Mouse (Mus musculus): ENCODE data around the gene Camta1. TPM values are rescaled to one million over a fixed set of nuclear protein-coding genes. Genes with fewer than 3 reads are reported as not detected.
A peak's percentile ranks its signal among the peaks of the same experiment; 100 is the strongest.

The Camta1 gene
- polyA plus RNA-seq, 1 experiment from 2014 or later, result 83.5 TPM

DNA sequence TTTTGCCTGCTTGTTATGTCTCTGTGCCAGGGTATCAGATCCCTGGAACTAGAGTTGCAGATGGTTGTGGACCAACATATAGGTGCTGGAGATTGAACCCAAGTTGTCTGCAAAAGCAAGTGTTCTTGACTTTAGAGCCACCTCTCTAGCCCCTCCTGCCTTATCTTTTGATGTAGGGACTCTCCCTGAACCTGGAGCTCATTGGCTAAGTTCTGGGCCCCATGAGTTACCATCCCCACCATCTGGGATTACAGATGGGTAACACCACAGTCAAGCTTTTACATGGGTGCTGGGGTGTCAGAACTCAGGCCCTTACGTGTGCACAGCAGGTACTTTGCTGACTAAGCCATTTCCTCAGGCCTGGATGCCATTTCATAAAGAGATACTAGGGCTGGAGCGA lies 150.3 kb downstream of the Camta1 start:
- Histone ChIP-seq H3K9me3 (ENCODE audit: low read length) (no peaks in the 10 kb centered on the region), H3K4me3 (ENCODE audit: low read length) (no peak overlapping the region), H3K27ac (ENCODE audit: low read length) (no peak overlapping the region), H3K36me3 (ENCODE audit: insufficient read depth, low read length) (no peaks in the 10 kb centered on the region), H3K9ac (replicated peaks; ENCODE audit: low read length) (no peak overlapping the region), H3K4me2 (replicated peaks; ENCODE audit: low read depth, low read length) (no peak overlapping the region), H3K27me3 (ENCODE audit: insufficient read depth, low read length) (no peaks in the 10 kb centered on the region), H3K4me1 (ENCODE audit: insufficient read depth, low read length) (no peaks in the 10 kb centered on the region)
- 87% methylated on average over 2 of the region's 2 CpGs for WGBS
- ATAC-seq (ENCODE audit: low FRiP score, low TSS enrichment), result no peak

DNA sequence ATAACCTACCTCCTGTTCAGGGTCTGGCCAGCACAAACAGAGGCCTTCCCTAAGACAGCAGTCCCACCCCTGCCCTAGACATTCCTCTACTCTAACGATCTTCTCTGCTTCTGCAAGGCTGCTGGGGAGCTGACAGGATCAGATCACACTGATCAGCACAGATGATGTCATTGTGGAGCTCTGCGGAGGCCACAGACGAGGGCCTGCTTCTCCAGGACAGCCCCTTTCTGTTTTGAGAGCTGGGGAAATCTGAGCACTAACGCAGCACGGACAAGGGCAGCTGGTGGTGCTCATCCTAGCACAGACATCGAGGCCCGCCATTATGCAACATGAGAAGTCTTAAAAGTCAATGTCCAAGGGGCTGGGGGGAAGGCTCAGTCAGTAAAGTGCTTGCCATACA lies 151.2 kb downstream of the Camta1 start:
- Histone ChIP-seq H3K27ac (ENCODE audit: low read length) (no peak overlapping the region), H3K36me3 (ENCODE audit: insufficient read depth, low read length) (no peaks in the 10 kb centered on the region), H3K27me3 (ENCODE audit: insufficient read depth, low read length) (no peaks in the 10 kb centered on the region), H3K9me3 (ENCODE audit: low read length) (no peaks in the 10 kb centered on the region), H3K4me2 (replicated peaks; ENCODE audit: low read depth, low read length) (no peak overlapping the region), H3K9ac (replicated peaks; ENCODE audit: low read length) (no peak overlapping the region), H3K4me3 (ENCODE audit: low read length) (no peak overlapping the region), H3K4me1 (ENCODE audit: insufficient read depth, low read length) (no peaks in the 10 kb centered on the region)
- 17% methylated on average over 7 of the region's 7 CpGs for WGBS
- peak; percentile 64; the same call in 1 of the 2 replicates for ATAC-seq (ENCODE audit: low FRiP score, low TSS enrichment)

DNA sequence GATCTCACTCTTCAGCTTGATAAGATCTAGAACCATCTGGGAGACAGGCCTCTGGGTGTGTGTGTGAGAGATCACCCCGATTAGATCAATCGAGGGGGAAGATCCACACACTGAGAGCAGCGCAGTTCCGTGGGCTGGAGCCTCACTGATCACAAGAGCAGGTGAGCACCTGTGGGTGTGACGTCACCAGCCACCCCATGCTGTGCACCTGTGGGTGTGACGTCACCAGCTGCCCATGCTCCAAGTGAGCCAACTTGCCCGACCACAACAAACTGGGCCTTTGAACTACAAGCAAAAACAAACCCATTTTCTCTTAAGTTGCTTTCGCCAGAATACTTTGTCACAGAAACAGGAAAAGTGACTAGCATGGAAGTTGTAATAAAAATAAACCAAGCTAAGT lies 152.4 kb downstream of the Camta1 start:
- Histone ChIP-seq H3K4me2 (replicated peaks; ENCODE audit: low read depth, low read length) (no peak overlapping the region), H3K4me3 (ENCODE audit: low read length) (no peak overlapping the region), H3K27ac (ENCODE audit: low read length) (no peak overlapping the region), H3K4me1 (ENCODE audit: insufficient read depth, low read length) (no peaks in the 10 kb centered on the region), H3K9me3 (ENCODE audit: low read length) (no peaks in the 10 kb centered on the region), H3K9ac (replicated peaks; ENCODE audit: low read length) (no peak overlapping the region), H3K36me3 (ENCODE audit: insufficient read depth, low read length) (no peaks in the 10 kb centered on the region), H3K27me3 (ENCODE audit: insufficient read depth, low read length) (no peaks in the 10 kb centered on the region)
- no peak for ATAC-seq (ENCODE audit: low FRiP score, low TSS enrichment)
- WGBS, result 81% methylated on average over 8 of the region's 8 CpGs

DNA sequence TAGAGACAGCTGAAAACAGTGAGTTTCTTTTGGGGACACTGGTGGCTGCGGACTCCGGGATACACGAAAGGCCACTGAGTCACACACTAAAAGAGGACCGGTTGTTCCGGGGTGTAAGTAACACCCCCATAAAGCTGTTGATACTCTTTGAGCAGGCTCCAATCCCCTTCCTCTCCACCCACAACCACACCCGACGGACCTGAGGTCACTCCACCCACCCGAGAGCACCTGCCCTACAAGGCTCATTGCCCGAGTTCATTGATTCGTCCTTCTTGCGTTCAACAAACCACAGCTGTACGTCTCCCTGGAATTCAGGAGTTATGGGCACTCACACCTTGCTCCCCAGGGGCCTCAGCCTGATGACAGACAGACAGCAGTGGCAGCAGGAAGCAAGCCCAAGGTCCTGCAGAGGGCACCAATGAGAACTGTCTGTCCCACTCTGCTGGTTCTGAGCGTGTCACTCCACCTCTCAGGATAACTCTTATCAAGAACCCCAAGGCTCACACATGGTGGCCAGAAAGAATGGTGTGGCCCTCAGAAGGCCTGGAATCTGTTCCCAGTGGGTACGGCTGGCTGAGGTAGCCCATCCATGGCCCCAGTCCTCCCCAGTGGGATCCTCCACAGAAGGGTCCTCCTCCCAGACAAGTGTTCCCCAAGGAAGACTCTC lies 158.5 kb downstream of the Camta1 start:
- Histone ChIP-seq H3K27me3 (ENCODE audit: insufficient read depth, low read length) (no peaks in the 10 kb centered on the region), H3K4me2 (replicated peaks; ENCODE audit: low read depth, low read length) (no peak overlapping the region), H3K9ac (replicated peaks; ENCODE audit: low read length) (no peak overlapping the region), H3K4me1 (ENCODE audit: insufficient read depth, low read length) (no peaks in the 10 kb centered on the region), H3K4me3 (ENCODE audit: low read length) (no peak overlapping the region), H3K27ac (ENCODE audit: low read length) (no peak overlapping the region), H3K9me3 (ENCODE audit: low read length) (no peaks in the 10 kb centered on the region), H3K36me3 (ENCODE audit: insufficient read depth, low read length) (no peaks in the 10 kb centered on the region)
- ATAC-seq (ENCODE audit: low FRiP score, low TSS enrichment), result no peak
- WGBS, result 75% methylated on average over 14 of the region's 14 CpGs

DNA sequence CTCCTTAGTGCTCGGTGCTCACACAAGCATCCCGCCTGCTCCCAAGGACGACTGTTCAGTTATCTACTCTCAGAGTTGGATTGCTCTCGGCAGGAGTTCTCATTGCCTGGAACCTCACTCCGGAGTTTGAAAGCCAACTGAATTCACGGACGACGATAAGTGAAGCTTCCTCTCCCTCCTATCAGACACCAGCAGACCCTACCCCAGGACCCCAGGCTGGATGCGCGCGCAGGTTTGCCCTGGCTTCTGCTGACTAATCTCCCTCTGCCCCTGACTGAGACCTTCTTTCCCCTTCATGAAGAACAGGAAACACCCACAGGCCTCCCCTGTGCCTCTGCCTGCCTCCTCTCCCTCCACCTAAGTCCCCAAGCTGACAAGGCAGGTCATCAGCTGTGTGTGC lies 159.2 kb downstream of the Camta1 start:
- 86% methylated on average over 11 of the region's 11 CpGs for WGBS
- no peak overlapping the region for H3K4me2 ChIP-seq (replicated peaks; ENCODE audit: low read depth, low read length)
- no peaks in the 10 kb centered on the region for H3K36me3 ChIP-seq (ENCODE audit: insufficient read depth, low read length)
- H3K4me3 ChIP-seq (ENCODE audit: low read length), result no peak overlapping the region
- H3K9ac ChIP-seq (replicated peaks; ENCODE audit: low read length), result no peak overlapping the region
- no peaks in the 10 kb centered on the region for H3K27me3 ChIP-seq (ENCODE audit: insufficient read depth, low read length)
- no peaks in the 10 kb centered on the region for H3K9me3 ChIP-seq (ENCODE audit: low read length)
- no peak overlapping the region for H3K27ac ChIP-seq (ENCODE audit: low read length)
- H3K4me1 ChIP-seq (ENCODE audit: insufficient read depth, low read length), result no peaks in the 10 kb centered on the region
- ATAC-seq (ENCODE audit: low FRiP score, low TSS enrichment), result no peak

- Histone ChIP-seq H3K36me3 (ENCODE audit: insufficient read depth, low read length) (no peaks in the 10 kb centered on the region), H3K9ac (replicated peaks; ENCODE audit: low read length) (no peak overlapping the region), H3K4me3 (ENCODE audit: low read length) (no peak overlapping the region), H3K4me1 (ENCODE audit: insufficient read depth, low read length) (no peaks in the 10 kb centered on the region), H3K9me3 (ENCODE audit: low read length) (no peaks in the 10 kb centered on the region), H3K4me2 (replicated peaks; ENCODE audit: low read depth, low read length) (no peak overlapping the region), H3K27me3 (ENCODE audit: insufficient read depth, low read length) (no peaks in the 10 kb centered on the region), H3K27ac (ENCODE audit: low read length) (no peak overlapping the region)
- 67% methylated on average over 11 of the region's 11 CpGs for WGBS
- ATAC-seq (ENCODE audit: low FRiP score, low TSS enrichment), result no peak
These were observed 165.7 kb downstream of the Camta1 start for GRCm38 (mm10) chr4:151695984-151696383.

DNA sequence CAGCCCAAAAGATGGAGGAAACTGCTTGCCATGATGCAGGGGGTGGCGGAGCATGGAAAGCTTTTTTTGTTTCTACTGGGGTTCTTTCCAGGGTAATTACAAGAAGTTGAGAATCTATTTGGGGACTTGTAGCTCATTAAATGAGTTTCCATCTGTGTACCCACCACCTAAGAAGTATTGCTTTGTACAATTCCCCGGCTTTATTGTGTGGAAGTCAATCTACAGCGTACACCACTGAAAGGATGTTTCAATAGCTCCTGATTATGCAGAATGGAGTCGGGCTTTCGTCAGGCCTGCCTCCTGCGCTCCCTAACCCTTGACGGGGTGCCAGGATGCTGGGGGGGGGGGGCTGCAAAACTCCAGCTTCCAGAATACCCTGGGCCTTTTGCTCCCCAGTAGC lies 167.1 kb downstream of the Camta1 start:
- no peak overlapping the region for H3K9ac ChIP-seq (replicated peaks; ENCODE audit: low read length)
- no peak overlapping the region for H3K4me3 ChIP-seq (ENCODE audit: low read length)
- H3K9me3 ChIP-seq (ENCODE audit: low read length), result no peaks in the 10 kb centered on the region
- H3K27me3 ChIP-seq (ENCODE audit: insufficient read depth, low read length), result no peaks in the 10 kb centered on the region
- ATAC-seq (ENCODE audit: low FRiP score, low TSS enrichment), result no peak
- no peak overlapping the region for H3K27ac ChIP-seq (ENCODE audit: low read length)
- 0 out of 2 replicates have a peak, but pooled peaks cover 4% of the 10 kb centered on the region for H3K4me1 ChIP-seq (ENCODE audit: insufficient read depth, low read length)
- H3K4me2 ChIP-seq (replicated peaks; ENCODE audit: low read depth, low read length), result no peak overlapping the region
- no peaks in the 10 kb centered on the region for H3K36me3 ChIP-seq (ENCODE audit: insufficient read depth, low read length)
- WGBS, result 91% methylated on average over 7 of the region's 7 CpGs

DNA sequence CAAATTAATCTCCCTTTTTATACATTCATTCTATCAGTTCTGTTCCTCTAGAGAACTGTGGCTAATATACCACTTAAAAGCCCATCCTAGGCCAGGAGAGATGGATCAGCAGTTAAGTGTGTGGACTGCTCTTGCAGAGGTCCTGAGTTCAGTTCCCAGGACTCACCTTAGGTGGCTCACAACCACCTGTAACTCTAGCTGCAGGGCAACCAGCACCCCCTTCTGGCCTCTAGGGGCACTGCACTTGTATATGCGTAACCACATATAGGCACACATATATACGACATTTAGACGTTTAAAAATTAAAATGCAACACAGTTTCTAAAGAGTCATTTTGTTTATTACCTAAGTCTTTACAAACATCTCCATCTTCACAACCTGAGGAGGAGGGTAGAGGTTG lies 167.6 kb downstream of the Camta1 start:
- H3K27me3 ChIP-seq (ENCODE audit: insufficient read depth, low read length), result no peaks in the 10 kb centered on the region
- no peak overlapping the region for H3K4me3 ChIP-seq (ENCODE audit: low read length)
- H3K36me3 ChIP-seq (ENCODE audit: insufficient read depth, low read length), result no peaks in the 10 kb centered on the region
- H3K9me3 ChIP-seq (ENCODE audit: low read length), result no peaks in the 10 kb centered on the region
- H3K4me2 ChIP-seq (replicated peaks; ENCODE audit: low read depth, low read length), result no peak overlapping the region
- no peak overlapping the region for H3K9ac ChIP-seq (replicated peaks; ENCODE audit: low read length)
- 94% methylated on average over 3 of the region's 3 CpGs for WGBS
- H3K4me1 ChIP-seq (ENCODE audit: insufficient read depth, low read length), result 0 out of 2 replicates have a peak, but pooled peaks cover 4% of the 10 kb centered on the region
- no peak for ATAC-seq (ENCODE audit: low FRiP score, low TSS enrichment)
- H3K27ac ChIP-seq (ENCODE audit: low read length), result no peak overlapping the region

GRCm38 (mm10) chr4:151690041-151690440 lies 171.6 kb downstream of the Camta1 start:
- WGBS, result 64% methylated on average over 12 of the region's 12 CpGs
- Histone ChIP-seq H3K27me3 (ENCODE audit: insufficient read depth, low read length) (no peaks in the 10 kb centered on the region), H3K36me3 (ENCODE audit: insufficient read depth, low read length) (no peaks in the 10 kb centered on the region), H3K9ac (replicated peaks; ENCODE audit: low read length) (no peak overlapping the region), H3K4me1 (ENCODE audit: insufficient read depth, low read length) (0 out of 2 replicates have a peak, but pooled peaks cover 4% of the 10 kb centered on the region), H3K4me3 (ENCODE audit: low read length) (no peak overlapping the region), H3K4me2 (replicated peaks; ENCODE audit: low read depth, low read length) (no peak overlapping the region), H3K27ac (ENCODE audit: low read length) (no peak overlapping the region), H3K9me3 (ENCODE audit: low read length) (no peaks in the 10 kb centered on the region)
- no peak for ATAC-seq (ENCODE audit: low FRiP score, low TSS enrichment)

DNA sequence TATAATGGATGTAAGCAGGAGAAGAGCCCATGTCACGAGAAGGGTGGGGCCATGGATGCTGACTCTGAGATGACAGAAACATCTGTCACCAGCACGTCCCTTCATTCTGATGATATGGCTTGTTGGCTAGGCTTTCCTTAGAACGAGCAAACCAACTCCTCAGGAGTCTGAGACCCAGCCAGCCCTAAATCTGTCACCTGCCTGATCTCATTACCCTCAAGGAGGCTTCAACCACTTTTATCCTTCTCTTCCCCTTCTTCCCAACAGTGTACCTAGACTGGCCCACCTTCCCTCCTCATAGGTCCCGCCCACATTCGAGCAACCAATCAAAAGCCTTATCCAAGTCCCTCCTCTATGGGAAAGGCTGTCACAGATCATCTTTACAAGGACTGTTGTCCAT lies 173.5 kb downstream of the Camta1 start:
- Histone ChIP-seq H3K4me2 (replicated peaks; ENCODE audit: low read depth, low read length) (no peak overlapping the region), H3K9ac (replicated peaks; ENCODE audit: low read length) (no peak overlapping the region), H3K4me3 (ENCODE audit: low read length) (no peak overlapping the region), H3K4me1 (ENCODE audit: insufficient read depth, low read length) (0 out of 2 replicates have a peak, but pooled peaks cover 4% of the 10 kb centered on the region), H3K36me3 (ENCODE audit: insufficient read depth, low read length) (no peaks in the 10 kb centered on the region), H3K9me3 (ENCODE audit: low read length) (no peaks in the 10 kb centered on the region), H3K27me3 (ENCODE audit: insufficient read depth, low read length) (no peaks in the 10 kb centered on the region), H3K27ac (ENCODE audit: low read length) (no peak overlapping the region)
- ATAC-seq (ENCODE audit: low FRiP score, low TSS enrichment), result no peak
- whole genome bisulfite sequencing, result 86% methylated on average over 5 of the region's 5 CpGs

Measured in kidney, embryonic 16.5 days (tissue).